Mouse (Mus musculus) lung, postnatal 0 days (tissue): ENCODE results near the gene Primpol.

Source experiments
- CTCF ChIP-seq: IDR thresholded peaks from 2 replicates; pipeline ENCODE4 v1.5.1; 2016; ENCODE audit warnings: antibody characterized with exemption, mild to moderate bottlenecking
- EP300 ChIP-seq: IDR thresholded peaks from 2 replicates; pipeline ENCODE4 v1.6.1; 2016; ENCODE audit warnings: antibody characterized with exemption, mild to moderate bottlenecking, control low read depth

DNA sequence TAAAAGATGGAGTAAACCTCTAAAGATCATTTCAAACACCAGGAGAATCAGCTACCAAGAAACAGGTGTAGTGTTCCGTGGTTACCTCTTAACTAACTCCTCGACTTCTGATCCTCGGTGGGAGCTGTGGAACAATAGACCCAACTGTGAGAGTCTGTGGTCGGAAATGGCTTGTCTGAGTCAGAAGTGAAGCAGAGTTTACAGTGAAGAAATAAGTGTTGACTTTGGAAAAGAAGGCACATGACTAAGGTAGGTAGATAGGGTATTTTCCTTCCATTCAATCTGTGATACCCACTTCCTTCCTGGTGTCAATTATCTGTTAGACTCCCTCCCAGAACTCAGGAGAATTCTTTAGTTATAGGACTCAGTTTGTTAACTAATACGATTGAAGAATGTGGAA, 24.3 kb upstream of the Primpol start:
- TF ChIP-seq CTCF (no peak), EP300 (no peak)
